13 mouse cellular contexts compared by ENCODE assay signal in the genomic region with DNA sequence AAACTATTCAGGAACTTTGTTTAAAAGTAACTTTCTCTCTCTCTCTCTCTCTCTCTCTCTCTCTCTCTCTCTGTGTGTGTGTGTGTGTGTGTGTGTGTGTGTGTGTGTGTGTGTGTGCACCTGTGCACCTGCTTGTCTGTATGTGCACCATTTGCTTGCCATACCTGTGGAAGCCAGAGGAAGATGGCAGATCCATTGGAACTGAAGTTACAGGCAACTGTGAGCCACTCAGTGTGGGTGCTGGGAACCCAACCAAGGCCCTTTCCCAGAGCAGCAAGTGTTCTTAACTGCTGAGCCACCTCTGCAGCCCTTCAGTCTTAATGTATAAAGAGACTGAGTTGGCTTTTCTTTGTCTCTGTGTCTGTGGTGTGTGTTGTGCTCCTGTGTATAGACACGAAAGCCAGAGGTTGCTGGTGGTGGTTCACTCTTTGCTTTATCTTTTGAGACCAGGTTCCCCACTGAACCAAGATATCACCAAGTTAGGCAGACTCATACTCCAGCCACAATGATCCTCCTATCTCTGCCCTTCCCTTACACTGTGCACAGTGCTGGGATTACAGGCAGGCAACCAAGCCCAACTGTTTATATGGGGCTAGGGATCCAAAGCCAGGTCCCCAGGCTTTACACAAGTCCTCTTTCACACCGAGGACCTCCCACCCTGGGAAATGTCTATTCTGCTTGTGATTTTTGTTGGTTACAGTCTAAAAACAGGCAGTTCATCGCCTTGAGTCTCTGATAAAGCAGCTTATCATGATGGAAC. TPM values are rescaled to one million over a fixed set of nuclear protein-coding genes. Genes with fewer than 3 reads are reported as not detected.
DNase-seq lines count a peak whose midpoint lies in the region; ATAC-seq lines count a peak whose summit lies in the region.
"Had no signal": no experiment of that assay in that cellular context is flagged by ENCODE, and none has a peak within 500 bp of the region (broad histone marks: within the 10 kb centered on the region; RNA-seq: fewer than 3 reads in every experiment).

No protein-coding gene starts in this region.

- no peaks in the 10 kb centered on the region; the same call in 1 of the 2 replicates for H3K4me1 ChIP-seq in midbrain, embryonic 11.5 days (ENCODE audit: control insufficient read depth, insufficient read depth, low read length)
- H3K4me1 ChIP-seq in midbrain, embryonic 10.5 days, result peaks cover 19% of the 10 kb centered on the region
- peaks cover 25% of the 10 kb centered on the region for H3K4me1 ChIP-seq in embryonic facial prominence, embryonic 10.5 days
- H3K4me1 ChIP-seq in intestine, embryonic 16.5 days (ENCODE audit: control insufficient read depth, insufficient read depth, low read length), result peaks cover 9% of the 10 kb centered on the region
- H3K4me1 ChIP-seq in hindbrain, embryonic 11.5 days (replicated peaks; ENCODE audit: control insufficient read depth, insufficient read depth, low read length), result no peaks in the 10 kb centered on the region; the same call in 1 of the 2 replicates

- DNase-seq in midbrain, embryonic 11.5 days (ENCODE audit: low spot score, missing footprints), result peak; percentile 77
- DNase-seq in midbrain, embryonic 10.5 days (ENCODE audit: low spot score), result no peak
- no peak for DNase-seq in embryonic facial prominence, embryonic 10.5 days (ENCODE audit: low spot score)
- peak; percentile 39 for DNase-seq in liver
- DNase-seq in right cerebral cortex, postnatal 4 days, result no peak
- no peak for DNase-seq in hindbrain, embryonic 11.5 days (ENCODE audit: low spot score)
- DNase-seq: adrenal gland, postnatal 14 days; lung, adult 2 months had no signal

- H3K4me2 ChIP-seq in midbrain, embryonic 11.5 days, result no peak overlapping the region
- no peak overlapping the region for H3K4me2 ChIP-seq in intestine, embryonic 16.5 days (ENCODE audit: low read depth, low read length)
- no peak overlapping the region for H3K4me2 ChIP-seq in hindbrain, embryonic 11.5 days (replicated peaks; ENCODE audit: low read depth, low read length)
- H3K4me2 ChIP-seq: neural tube, embryonic 12.5 days had no signal

- no peak overlapping the region for H3K9ac ChIP-seq in midbrain, embryonic 11.5 days (ENCODE audit: low read length)
- no peak overlapping the region for H3K9ac ChIP-seq in intestine, embryonic 16.5 days (ENCODE audit: low read depth, low read length)
- H3K9ac ChIP-seq in hindbrain, embryonic 11.5 days (ENCODE audit: low read depth, low read length), result no peak overlapping the region
- H3K9ac ChIP-seq: neural tube, embryonic 12.5 days had no signal

- H3K4me3 ChIP-seq in midbrain, embryonic 11.5 days (ENCODE audit: low read depth, low read length), result no peak overlapping the region
- H3K4me3 ChIP-seq in midbrain, embryonic 10.5 days, result no peak overlapping the region
- no peak overlapping the region for H3K4me3 ChIP-seq in embryonic facial prominence, embryonic 10.5 days
- H3K4me3 ChIP-seq in intestine, embryonic 16.5 days (ENCODE audit: low read length), result no peak overlapping the region
- H3K4me3 ChIP-seq in hindbrain, embryonic 11.5 days (ENCODE audit: low read depth, low read length), result no peak overlapping the region
- H3K4me3 ChIP-seq: layer of hippocampus, adult 2 months; neural tube, embryonic 12.5 days had no signal

- no peaks in the 10 kb centered on the region for H3K27me3 ChIP-seq in midbrain, embryonic 11.5 days (ENCODE audit: control insufficient read depth, insufficient read depth, low read length)
- no peaks in the 10 kb centered on the region for H3K27me3 ChIP-seq in midbrain, embryonic 10.5 days (ENCODE audit: low read depth, poor library complexity, severe bottlenecking)
- H3K27me3 ChIP-seq in embryonic facial prominence, embryonic 10.5 days (replicated peaks; ENCODE audit: low read depth, poor library complexity, severe bottlenecking), result no peaks in the 10 kb centered on the region
- H3K27me3 ChIP-seq in intestine, embryonic 16.5 days (replicated peaks; ENCODE audit: control insufficient read depth, insufficient read depth, low read length), result no peaks in the 10 kb centered on the region
- no peaks in the 10 kb centered on the region for H3K27me3 ChIP-seq in hindbrain, embryonic 11.5 days (ENCODE audit: control insufficient read depth, insufficient read depth, low read length)
- H3K27me3 ChIP-seq: embryonic facial prominence, embryonic 13.5 days; neural tube, embryonic 12.5 days had no signal

- ATAC-seq in midbrain, embryonic 11.5 days (ENCODE audit: low FRiP score), result no peak
- peak; percentile 93 for ATAC-seq in megakaryocyte-erythroid progenitor cell, adult 5-6 weeks (replicated peaks; ENCODE audit: low FRiP score, low TSS enrichment, poor library complexity, severe bottlenecking)
- ATAC-seq in intestine, embryonic 16.5 days, result no peak
- no peak for ATAC-seq in hindbrain, embryonic 11.5 days (ENCODE audit: low FRiP score)

- no peaks in the 10 kb centered on the region for H3K36me3 ChIP-seq in midbrain, embryonic 11.5 days (ENCODE audit: control insufficient read depth, insufficient read depth, low read length)
- no peaks in the 10 kb centered on the region for H3K36me3 ChIP-seq in midbrain, embryonic 10.5 days
- H3K36me3 ChIP-seq in embryonic facial prominence, embryonic 10.5 days (replicated peaks), result no peaks in the 10 kb centered on the region
- no peaks in the 10 kb centered on the region for H3K36me3 ChIP-seq in intestine, embryonic 16.5 days (ENCODE audit: control insufficient read depth, insufficient read depth, low read length)
- no peaks in the 10 kb centered on the region for H3K36me3 ChIP-seq in hindbrain, embryonic 11.5 days (ENCODE audit: control insufficient read depth, insufficient read depth, low read length)
- H3K36me3 ChIP-seq: embryonic facial prominence, embryonic 13.5 days; neural tube, embryonic 12.5 days had no signal

- no peak overlapping the region for H3K27ac ChIP-seq in midbrain, embryonic 11.5 days (ENCODE audit: low read depth, low read length)
- no peak overlapping the region for H3K27ac ChIP-seq in midbrain, embryonic 10.5 days (replicated peaks)
- H3K27ac ChIP-seq in embryonic facial prominence, embryonic 10.5 days (replicated peaks), result peak overlapping the region; percentile 89; the same call in 1 of the 2 replicates
- H3K27ac ChIP-seq in intestine, embryonic 16.5 days (ENCODE audit: low read length), result no peak overlapping the region
- H3K27ac ChIP-seq in hindbrain, embryonic 11.5 days (ENCODE audit: low read depth, low read length), result no peak overlapping the region
- H3K27ac ChIP-seq: layer of hippocampus, adult 2 months; neural tube, embryonic 12.5 days had no signal

- WGBS in midbrain, embryonic 11.5 days, result 79% methylated on average over 3 of the region's 3 CpGs
- WGBS in midbrain, embryonic 10.5 days, result 90% methylated on average over 3 of the region's 3 CpGs
- WGBS in embryonic facial prominence, embryonic 10.5 days, result 87% methylated on average over 3 of the region's 3 CpGs
- WGBS in intestine, embryonic 16.5 days, result 84% methylated on average over 3 of the region's 3 CpGs
- WGBS in hindbrain, embryonic 11.5 days, result 92% methylated on average over 3 of the region's 3 CpGs

- no peaks in the 10 kb centered on the region for H3K9me3 ChIP-seq in midbrain, embryonic 11.5 days (ENCODE audit: control insufficient read depth, low read length)
- H3K9me3 ChIP-seq in midbrain, embryonic 10.5 days (replicated peaks), result no peaks in the 10 kb centered on the region
- H3K9me3 ChIP-seq in embryonic facial prominence, embryonic 10.5 days, result no peaks in the 10 kb centered on the region
- H3K9me3 ChIP-seq in intestine, embryonic 16.5 days (ENCODE audit: control insufficient read depth, low read length), result no peaks in the 10 kb centered on the region
- no peaks in the 10 kb centered on the region for H3K9me3 ChIP-seq in hindbrain, embryonic 11.5 days (ENCODE audit: control insufficient read depth, low read length)
- H3K9me3 ChIP-seq: embryonic facial prominence, embryonic 13.5 days; neural tube, embryonic 12.5 days had no signal

RNA-seq across cellular contexts. Expression of gene Gfpt2, which starts 28.4 kb away (rescaled TPM):
- polyA plus RNA-seq in midbrain, embryonic 11.5 days (2014; fragmentation: Nextera tagmentation; extraction: Ambion mirVana), result 8.7 and 9.9 TPM in 2 replicates
- polyA plus RNA-seq in midbrain, embryonic 10.5 days (2016; fragmentation: Nextera tagmentation; extraction: Ambion mirVana), result 13.9 and 16.7 TPM in 2 replicates
- polyA plus RNA-seq in embryonic facial prominence, embryonic 10.5 days (2016; fragmentation: Nextera tagmentation; extraction: Ambion mirVana), result 40.5 and 44.0 TPM in 2 replicates
- total RNA-seq in megakaryocyte-erythroid progenitor cell, adult 5-6 weeks (2014; fragmentation: Nextera tagmentation), result 0.87 and 1.0 TPM in 2 replicates
- 2.3 and 2.9 TPM in 2 replicates for total RNA-seq in megakaryocyte-erythroid progenitor cell, adult 5-6 weeks (2017)
- polyA plus RNA-seq in intestine, embryonic 16.5 days (2015; fragmentation: Nextera tagmentation; extraction: Ambion mirVana), result 5.8 and 6.4 TPM in 2 replicates
- 13.0 and 14.5 TPM in 2 replicates for polyA plus RNA-seq in hindbrain, embryonic 11.5 days (2014; fragmentation: Nextera tagmentation; extraction: Ambion mirVana)

RNA-seq across cellular contexts. Expression of gene Cnot6, which starts 53.0 kb away (rescaled TPM):
- polyA plus RNA-seq in midbrain, embryonic 11.5 days (2014; fragmentation: Nextera tagmentation; extraction: Ambion mirVana), result 55.9 and 60.1 TPM in 2 replicates
- 57.8 and 58.3 TPM in 2 replicates for polyA plus RNA-seq in midbrain, embryonic 10.5 days (2016; fragmentation: Nextera tagmentation; extraction: Ambion mirVana)
- polyA plus RNA-seq in embryonic facial prominence, embryonic 10.5 days (2016; fragmentation: Nextera tagmentation; extraction: Ambion mirVana), result 60.7 and 61.7 TPM in 2 replicates
- 104 and 127 TPM in 2 replicates for total RNA-seq in megakaryocyte-erythroid progenitor cell, adult 5-6 weeks (2014; fragmentation: Nextera tagmentation)
- 69.7 and 111 TPM in 2 replicates for total RNA-seq in megakaryocyte-erythroid progenitor cell, adult 5-6 weeks (2017)
- 26.9 and 31.5 TPM in 2 replicates for polyA plus RNA-seq in intestine, embryonic 16.5 days (2015; fragmentation: Nextera tagmentation; extraction: Ambion mirVana)
- 60.5 and 65.3 TPM in 2 replicates for polyA plus RNA-seq in hindbrain, embryonic 11.5 days (2014; fragmentation: Nextera tagmentation; extraction: Ambion mirVana)

Comparison
In these comparisons a context has a peak if more than half of its experiments do, and no peak if none do; other contexts are left out.
1. DNase-seq: peak in midbrain, embryonic 11.5 days (single experiment) and liver (single experiment); none in midbrain, embryonic 10.5 days (single experiment), embryonic facial prominence, embryonic 10.5 days (single experiment), right cerebral cortex, postnatal 4 days (single experiment) and hindbrain, embryonic 11.5 days (single experiment).